Mouse (Mus musculus) lung, embryonic 15.5 days (tissue): Measurements from ENCODE around the gene 4930523C07Rik. TPM values are rescaled to one million over a fixed set of nuclear protein-coding genes. Genes with fewer than 3 reads are reported as not detected.

ENCODE experiments used
- ATAC-seq: fragments of 200-750 bp; cut with Nextera tagmentation; 2 replicates; pipeline ENCODE4 v1.8.0; 2017; ENCODE audit warnings: moderate number of reproducible peaks, borderline replicate concordance; ENCODE audit not compliant: low FRiP score, low TSS enrichment; ENCODE audit errors: extremely low read depth
- H3K27ac ChIP-seq: fragments of 300-500 bp; sonication (generic); 2 replicates; pipeline ENCODE4 v1.5.1; 2015; ENCODE audit warnings: moderate library complexity, mild to moderate bottlenecking, inconsistent platforms
- H3K27me3 ChIP-seq: fragments of 300-500 bp; sonication (generic); 2 replicates; pipeline ENCODE4 v1.6.1; 2015; ENCODE audit warnings: inconsistent platforms
- H3K36me3 ChIP-seq: fragments of 300-500 bp; sonication (generic); 2 replicates; pipeline ENCODE4 v1.6.1; 2015; ENCODE audit warnings: inconsistent platforms
- H3K4me1 ChIP-seq: fragments of 300-500 bp; sonication (generic); 2 replicates; pipeline ENCODE4 v1.6.1; 2015; ENCODE audit warnings: inconsistent platforms
- H3K4me2 ChIP-seq: fragments of 300-500 bp; sonication (generic); 2 replicates; pipeline ENCODE4 v1.6.1; 2015; ENCODE audit warnings: inconsistent platforms, mild to moderate bottlenecking, moderate library complexity
- H3K4me3 ChIP-seq: fragments of 300-500 bp; sonication (generic); 2 replicates; pipeline ENCODE4 v1.5.1; 2015; ENCODE audit warnings: mild to moderate bottlenecking, inconsistent platforms
- H3K9ac ChIP-seq: fragments of 300-500 bp; sonication (generic); 2 replicates; pipeline ENCODE4 v1.6.1; 2015; ENCODE audit warnings: inconsistent platforms
- H3K9me3 ChIP-seq: fragments of 300-500 bp; sonication (generic); 2 replicates; pipeline ENCODE4 v1.6.1; 2016; ENCODE audit warnings: inconsistent platforms
- WGBS: fragments of 180-500 bp; shearing (Covaris S2); methylation state at CpG from one replicate; pipeline ENCODE4 v1.1.7; 2015; 5-methylcytosine and 5-hydroxymethylcytosine counted together
- polyA plus RNA-seq: library from polyadenylated mRNA; unstranded; fragments of >200 nt; fragmentation: Nextera tagmentation; extraction: Ambion mirVana; gene quantifications from 2 replicates; pipeline ENCODE4 v1.2.1, GENCODE M21; 2015

4930523C07Rik gene
- polyA plus RNA-seq = 26.5 and 32.5 TPM in 2 replicates

- H3K4me1 ChIP-seq = peaks cover 41% of the 10 kb centered on the region
- H3K4me2 ChIP-seq = peak within 1 kb of the TSS; percentile 77
- no peaks in the 10 kb centered on the region for H3K27me3 ChIP-seq
- H3K36me3 ChIP-seq = no peaks in the 10 kb centered on the region
- peak within 1 kb of the TSS; percentile 50 for H3K4me3 ChIP-seq
- under 1% methylated on average over 33 of the region's 33 CpGs for WGBS
- ATAC-seq = peak; percentile 87
- H3K27ac ChIP-seq = peak within 1 kb of the TSS; percentile 80
- H3K9ac ChIP-seq = peak within 1 kb of the TSS; percentile 61
- H3K9me3 ChIP-seq = no peaks in the 10 kb centered on the region
Observed at GRCm38 (mm10) chr1:160044237-160045021, at the start of gene 4930523C07Rik. TSS of gene 4930523C07Rik (plus strand) at chr1:160044382.

GRCm38 (mm10) chr1:159997329-159997728, 46.9 kb upstream of the 4930523C07Rik start:
- WGBS = 34% methylated on average over 2 of the region's 2 CpGs
- ATAC-seq = no peak
- Histone ChIP-seq H3K4me3 (no peak overlapping the region), H3K9me3 (no peaks in the 10 kb centered on the region), H3K27me3 (no peaks in the 10 kb centered on the region), H3K4me2 (no peak overlapping the region), H3K36me3 (no peaks in the 10 kb centered on the region), H3K9ac (no peak overlapping the region), H3K4me1 (no peaks in the 10 kb centered on the region), H3K27ac (no peak overlapping the region)

GRCm38 (mm10) chr1:159998349-159998748, 45.8 kb upstream of the 4930523C07Rik start:
- Histone ChIP-seq H3K9me3 (no peaks in the 10 kb centered on the region), H3K27ac (no peak overlapping the region), H3K9ac (no peak overlapping the region), H3K4me3 (no peak overlapping the region), H3K36me3 (no peaks in the 10 kb centered on the region), H3K27me3 (no peaks in the 10 kb centered on the region), H3K4me2 (no peak overlapping the region), H3K4me1 (no peaks in the 10 kb centered on the region)
- WGBS = 75% methylated on average over 1 of the region's 1 CpGs
- ATAC-seq = no peak

DNA sequence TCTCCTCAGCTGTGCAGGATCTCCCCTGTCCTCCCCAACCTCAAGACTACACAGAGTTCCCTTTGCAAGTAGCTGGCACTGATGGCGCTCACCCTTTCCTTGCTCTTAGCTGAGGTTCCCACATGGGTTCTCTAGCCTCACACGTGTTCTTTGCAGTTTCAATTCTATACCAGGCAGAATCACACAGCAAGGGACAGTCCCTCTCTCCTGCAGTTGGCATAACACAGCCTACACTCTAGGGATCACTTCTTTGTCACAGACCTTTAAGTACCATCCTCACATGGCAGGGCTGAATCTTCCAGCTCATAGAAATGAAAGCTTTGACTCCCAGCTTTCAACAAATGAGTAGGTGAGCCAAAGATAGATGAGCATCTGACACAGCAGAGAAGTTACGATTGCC, 45.0 kb upstream of the 4930523C07Rik start:
- H3K27me3 ChIP-seq = no peaks in the 10 kb centered on the region
- no peak overlapping the region for H3K9ac ChIP-seq
- no peaks in the 10 kb centered on the region for H3K4me1 ChIP-seq
- no peak overlapping the region for H3K4me2 ChIP-seq
- no peak for ATAC-seq
- H3K27ac ChIP-seq = no peak overlapping the region
- 71% methylated on average over 3 of the region's 3 CpGs for WGBS
- no peaks in the 10 kb centered on the region for H3K9me3 ChIP-seq
- no peak overlapping the region for H3K4me3 ChIP-seq
- no peaks in the 10 kb centered on the region for H3K36me3 ChIP-seq

DNA sequence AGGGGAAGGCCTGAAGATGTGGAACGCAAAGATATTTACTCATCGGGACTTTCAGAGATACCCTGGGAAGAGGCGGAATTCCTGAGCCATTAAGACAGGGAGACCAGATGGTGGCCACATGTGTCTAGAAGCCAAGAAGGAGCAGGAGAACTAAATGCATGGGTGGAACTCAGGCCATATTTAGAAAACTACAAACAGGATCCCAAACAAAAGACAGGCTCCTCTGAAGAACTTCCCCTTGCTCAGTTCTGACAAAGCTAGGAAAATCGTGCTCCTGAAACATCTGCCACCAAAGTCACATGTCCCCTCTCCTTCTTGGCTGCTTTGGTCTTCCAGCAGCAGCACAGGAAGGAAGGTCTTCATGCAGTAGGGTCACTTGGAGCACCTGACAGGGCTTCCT, 38.9 kb upstream of the 4930523C07Rik start:
- no peak overlapping the region for H3K9ac ChIP-seq
- H3K4me3 ChIP-seq = no peak overlapping the region
- no peaks in the 10 kb centered on the region for H3K4me1 ChIP-seq
- no peaks in the 10 kb centered on the region for H3K36me3 ChIP-seq
- H3K4me2 ChIP-seq = no peak overlapping the region
- no peaks in the 10 kb centered on the region for H3K27me3 ChIP-seq
- no peak for ATAC-seq
- no peaks in the 10 kb centered on the region for H3K9me3 ChIP-seq
- 64% methylated on average over 4 of the region's 4 CpGs for WGBS
- H3K27ac ChIP-seq = no peak overlapping the region

DNA sequence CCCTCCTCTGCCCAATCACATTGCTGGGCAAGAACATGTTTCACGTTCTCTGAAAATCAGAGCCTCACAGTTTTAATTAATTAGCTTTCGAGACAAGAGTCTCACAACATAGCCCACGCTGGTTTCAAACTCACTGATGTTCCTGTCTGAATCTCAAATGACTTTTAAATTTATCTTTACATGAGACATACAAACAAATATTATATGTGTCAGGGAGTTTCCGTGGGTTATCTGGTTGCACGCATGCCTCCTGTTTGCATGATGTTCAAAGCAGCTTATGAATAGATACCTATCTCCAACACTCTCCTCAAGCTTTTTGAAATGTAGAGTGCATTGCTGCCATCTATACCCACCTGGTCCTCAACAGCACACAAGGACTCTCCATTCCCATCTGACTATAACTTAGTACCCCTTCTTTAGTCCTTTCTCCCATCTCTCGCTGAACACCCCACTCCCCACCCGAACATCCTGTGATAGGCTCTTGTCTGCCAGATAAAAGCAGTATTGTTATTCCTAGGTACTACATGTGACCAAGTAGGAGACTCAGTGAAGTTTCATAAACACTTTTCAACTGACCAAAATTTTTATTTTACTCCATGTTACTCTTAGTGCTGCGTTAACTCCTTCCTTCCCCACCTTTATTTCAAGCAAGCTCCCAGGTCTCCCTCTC, 37.1 kb upstream of the 4930523C07Rik start:
- Histone ChIP-seq H3K4me3 (no peak overlapping the region), H3K27me3 (no peaks in the 10 kb centered on the region), H3K9me3 (no peaks in the 10 kb centered on the region), H3K27ac (no peak overlapping the region), H3K9ac (no peak overlapping the region), H3K4me1 (no peaks in the 10 kb centered on the region), H3K36me3 (no peaks in the 10 kb centered on the region), H3K4me2 (no peak overlapping the region)
- 77% methylated on average over 8 of the region's 8 CpGs for whole genome bisulfite sequencing
- no peak for ATAC-seq

DNA sequence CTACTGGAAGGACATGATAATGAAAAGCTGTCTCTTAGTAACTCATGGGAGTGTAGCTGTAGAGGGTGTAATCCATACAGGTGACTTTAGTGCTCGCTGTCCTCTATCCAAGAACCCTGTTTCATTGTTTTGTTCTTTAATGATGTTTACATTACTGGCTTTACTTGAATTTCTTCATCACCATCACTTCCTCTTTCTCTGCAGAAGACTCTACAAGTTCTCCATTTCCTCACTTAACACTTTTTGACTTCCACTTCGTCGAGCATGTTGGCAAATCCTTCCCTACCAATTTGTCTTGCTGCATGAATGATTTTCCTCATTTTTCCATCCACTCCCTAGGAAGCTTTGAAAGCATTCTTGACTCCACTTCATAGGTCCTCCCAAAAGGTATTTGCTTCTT, 31.1 kb upstream of the 4930523C07Rik start:
- Histone ChIP-seq H3K9ac (no peak overlapping the region), H3K27me3 (no peaks in the 10 kb centered on the region), H3K4me3 (no peak overlapping the region), H3K9me3 (no peaks in the 10 kb centered on the region), H3K4me1 (no peaks in the 10 kb centered on the region), H3K36me3 (no peaks in the 10 kb centered on the region), H3K4me2 (no peak overlapping the region), H3K27ac (no peak overlapping the region)
- ATAC-seq = no peak
- 55% methylated on average over 3 of the region's 3 CpGs for WGBS

DNA sequence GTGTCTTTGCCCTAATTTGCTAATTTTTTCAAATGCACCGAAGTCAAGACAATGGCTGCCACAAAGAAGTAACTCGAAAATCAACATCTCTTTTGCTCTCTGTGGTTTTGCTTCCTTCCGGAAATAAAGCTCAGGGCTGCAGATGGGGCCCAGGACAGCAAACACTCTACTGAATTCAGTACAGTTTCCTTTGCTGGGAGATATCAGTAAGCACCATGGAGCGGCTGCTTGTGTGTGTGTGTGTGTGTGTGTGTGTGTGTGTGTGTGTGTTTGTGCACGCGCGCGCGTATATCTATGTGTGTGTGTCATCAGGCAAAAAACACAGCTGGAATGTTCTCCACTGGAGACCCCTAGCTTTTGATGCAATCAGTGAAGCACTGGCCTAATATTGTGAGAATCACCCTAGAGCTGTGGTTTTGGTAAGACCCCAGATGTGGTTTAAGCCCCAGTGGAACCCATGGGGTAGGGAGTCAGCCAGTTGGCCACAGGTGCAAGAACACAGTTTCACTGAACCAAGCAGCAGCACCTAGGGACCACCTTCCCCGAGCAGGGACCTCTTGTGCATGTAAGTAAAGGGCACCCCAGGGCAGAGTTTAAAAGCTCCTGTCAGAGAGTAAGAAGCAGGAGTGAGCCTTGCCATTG, 19.7 kb upstream of the 4930523C07Rik start:
- no peaks in the 10 kb centered on the region for H3K36me3 ChIP-seq
- H3K4me1 ChIP-seq = no peaks in the 10 kb centered on the region
- no peaks in the 10 kb centered on the region for H3K27me3 ChIP-seq
- no peak overlapping the region for H3K27ac ChIP-seq
- H3K4me2 ChIP-seq = no peak overlapping the region
- WGBS = 84% methylated on average over 10 of the region's 10 CpGs
- H3K4me3 ChIP-seq = no peak overlapping the region
- H3K9ac ChIP-seq = no peak overlapping the region
- no peaks in the 10 kb centered on the region for H3K9me3 ChIP-seq
- ATAC-seq = peak; percentile 35; the same call in 1 of the 2 replicates

- no peak overlapping the region for H3K4me2 ChIP-seq
- WGBS = 67% methylated on average over 11 of the region's 11 CpGs
Observed at GRCm38 (mm10) chr1:160025146-160025894, 18.9 kb upstream of the 4930523C07Rik start.

GRCm38 (mm10) chr1:160025895-160026255, 18.3 kb upstream of the 4930523C07Rik start:
- no peak for ATAC-seq
- Histone ChIP-seq H3K27me3 (no peaks in the 10 kb centered on the region), H3K9me3 (no peaks in the 10 kb centered on the region), H3K9ac (no peak overlapping the region), H3K36me3 (no peaks in the 10 kb centered on the region), H3K27ac (no peak overlapping the region), H3K4me3 (no peak overlapping the region), H3K4me2 (no peak overlapping the region), H3K4me1 (no peaks in the 10 kb centered on the region)
- WGBS = 80% methylated on average over 5 of the region's 5 CpGs

More at GRCm38 (mm10) chr1:160025146-160025894, 18.9 kb upstream of the 4930523C07Rik start:
- Histone ChIP-seq H3K27me3 (no peaks in the 10 kb centered on the region), H3K4me3 (no peak overlapping the region), H3K9ac (no peak overlapping the region), H3K36me3 (no peaks in the 10 kb centered on the region), H3K4me1 (no peaks in the 10 kb centered on the region), H3K9me3 (no peaks in the 10 kb centered on the region), H3K27ac (no peak overlapping the region)
- no peak for ATAC-seq

DNA sequence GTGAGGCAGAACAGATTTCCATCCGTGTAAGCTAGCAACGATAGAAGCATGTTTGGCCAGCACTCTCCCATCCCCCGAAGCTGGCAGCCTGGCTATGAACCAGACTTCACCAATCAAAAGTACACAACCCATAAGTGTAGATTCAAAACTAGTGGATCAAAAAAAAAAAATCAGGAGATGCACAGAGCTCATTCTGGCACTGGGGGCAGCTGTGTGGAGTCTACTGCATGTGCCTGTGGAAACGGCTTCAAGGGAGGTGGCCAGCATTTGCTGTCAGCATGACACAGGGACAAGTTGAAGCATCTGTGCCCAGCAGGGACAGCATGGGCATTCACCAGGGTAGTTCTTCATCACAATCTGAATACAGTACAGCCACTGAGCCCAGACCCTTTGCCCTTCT, 16.2 kb upstream of the 4930523C07Rik start:
- 44% methylated on average over 4 of the region's 4 CpGs for WGBS
- no peaks in the 10 kb centered on the region for H3K4me1 ChIP-seq
- H3K9me3 ChIP-seq = no peaks in the 10 kb centered on the region
- H3K4me2 ChIP-seq = no peak overlapping the region
- no peaks in the 10 kb centered on the region for H3K36me3 ChIP-seq
- H3K27me3 ChIP-seq = no peaks in the 10 kb centered on the region
- ATAC-seq = no peak
- no peak overlapping the region for H3K4me3 ChIP-seq
- H3K27ac ChIP-seq = no peak overlapping the region
- H3K9ac ChIP-seq = no peak overlapping the region
